Mouse (Mus musculus): ENCODE results near the gene Trim2. TPM values are rescaled to one million over a fixed set of nuclear protein-coding genes. Genes with fewer than 3 reads are reported as not detected.

Gene Trim2
- total and polyA plus RNA-seq, 3 experiments, result 2.4 to 3.3 (median 2.5) TPM

GRCm38 (mm10) chr3:84305722-84306510 lies 761 bp downstream of the Trim2 start:
- H3K27ac ChIP-seq (ENCODE audit: insufficient read depth, low read depth), result no peak overlapping the region
- no peak overlapping the region; the same call in 1 of the 2 replicates for H3K4me2 ChIP-seq (ENCODE audit: insufficient read depth, low read depth, poor library complexity, severe bottlenecking)
- no peak overlapping the region for H3K4me3 ChIP-seq (replicated peaks in 1 of 3; ENCODE audit: low read depth in 2 of 3, low read length in 2 of 3, poor library complexity in 1 of 3)
- no peaks in the 10 kb centered on the region for H3K79me2 ChIP-seq (replicated peaks; ENCODE audit: control insufficient read depth, extremely low read depth, insufficient read depth, poor library complexity, severe bottlenecking)
- DNase-seq (ENCODE audit: extremely low read depth), result no peak
- H3K9me3 ChIP-seq (replicated peaks; ENCODE audit: low read length), result peaks cover 4% of the 10 kb centered on the region
- H3K9ac ChIP-seq (ENCODE audit: insufficient read depth, low read depth), result no peak overlapping the region
- TF ChIP-seq NELFE (IDR thresholded peaks at IDR 0.05; ENCODE audit: low read depth, low read length), result no peak
- no peak for TF ChIP-seq TCF12 (IDR thresholded peaks at IDR 0.05; ENCODE audit: low read depth, low read length)
- no peak for TF ChIP-seq MAZ (IDR thresholded peaks at IDR 0.05; ENCODE audit: low read depth, low read length)
- no peak for TF ChIP-seq PAX5 (IDR thresholded peaks at IDR 0.05; ENCODE audit: low read length)
- TF ChIP-seq MAFK (IDR thresholded peaks at IDR 0.05; ENCODE audit: insufficient replicate concordance, low read length), result no peak
- no peak for TF ChIP-seq MXI1 (IDR thresholded peaks at IDR 0.05; ENCODE audit: low read depth, low read length)
- no peak for TF ChIP-seq USF2 (conservative IDR thresholded peaks at IDR 0.05; ENCODE audit: low read depth, low read length)
- TF ChIP-seq E2F4 (IDR thresholded peaks at IDR 0.05; ENCODE audit: insufficient replicate concordance, low read depth, low read length), result no peak
- no peak for TF ChIP-seq USF1 (IDR thresholded peaks at IDR 0.05; ENCODE audit: low read depth, low read length)
- no peak for TF ChIP-seq SIN3A (IDR thresholded peaks at IDR 0.05; ENCODE audit: low read length)
- H3K27me3 ChIP-seq (replicated peaks), result peaks cover 10% of the 10 kb centered on the region
- no peaks in the 10 kb centered on the region for H3K36me3 ChIP-seq (replicated peaks in 1 of 2; ENCODE audit: control insufficient read depth in 1 of 2, insufficient read depth in 1 of 2, low read length in 1 of 2)
- in situ Hi-C loops (cut with MboI; ENCODE audit: low pct_ligation_motif_present, low pct_unique_long_range_greater_than_20kb, low sequenced_read_pairs), result loop anchor here (25.0 kb wide), 1 partner anchor 244 kb away; no protein-coding TSS in a partner anchor
- peaks cover 8 to 19% of the 10 kb centered on the region in 2 experiments for H3K4me1 ChIP-seq (ENCODE audit: control insufficient read depth in 1 of 2, insufficient read depth in 2 of 2)
- dilution Hi-C loops (cut with MboI; ENCODE audit: extremely low pct_ligation_motif_present, extremely low pct_unique_long_range_greater_than_20kb, low sequenced_read_pairs), result no loop called here

- Histone ChIP-seq H3K36me3 (replicated peaks in 1 of 2; ENCODE audit: control insufficient read depth in 1 of 2, insufficient read depth in 1 of 2, low read length in 1 of 2) (no peaks in the 10 kb centered on the region), H3K4me3 (replicated peaks in 1 of 3; ENCODE audit: low read depth in 2 of 3, low read length in 2 of 3, poor library complexity in 1 of 3) (peak overlapping the region; percentile 30 to 52 (median 46)), H3K4me2 (ENCODE audit: insufficient read depth, low read depth, poor library complexity, severe bottlenecking) (peak overlapping the region; percentile 60), H3K79me2 (replicated peaks; ENCODE audit: control insufficient read depth, extremely low read depth, insufficient read depth, poor library complexity, severe bottlenecking) (no peaks in the 10 kb centered on the region), H3K9me3 (replicated peaks; ENCODE audit: low read length) (peaks cover 4% of the 10 kb centered on the region), H3K27me3 (replicated peaks) (peaks cover 10% of the 10 kb centered on the region), H3K27ac (ENCODE audit: insufficient read depth, low read depth) (no peak overlapping the region), H3K9ac (ENCODE audit: insufficient read depth, low read depth) (no peak overlapping the region), H3K4me1 (ENCODE audit: control insufficient read depth in 1 of 2, insufficient read depth in 2 of 2) (peaks cover 8 to 19% of the 10 kb centered on the region in 2 experiments)
- no peak for TF ChIP-seq CTCF (conservative IDR thresholded peaks at IDR 0.05 in 1 of 2, IDR thresholded peaks at IDR 0.05 in 1 of 2; ENCODE audit: low read depth in 2 of 2, low read length in 2 of 2)
- TF ChIP-seq MXI1 (IDR thresholded peaks at IDR 0.05; ENCODE audit: low read depth, low read length), result peak; percentile 93
- peak; percentile 87 for DNase-seq (ENCODE audit: extremely low read depth)
- dilution Hi-C loops (cut with MboI; ENCODE audit: extremely low pct_ligation_motif_present, extremely low pct_unique_long_range_greater_than_20kb, low sequenced_read_pairs) (no loop called here), in situ Hi-C loops (cut with MboI; ENCODE audit: low pct_ligation_motif_present, low pct_unique_long_range_greater_than_20kb, low sequenced_read_pairs) (loop anchor here (25.0 kb wide), 1 partner anchor 243 kb away; no protein-coding TSS in a partner anchor)
These were observed 1.5 kb downstream of the Trim2 start for GRCm38 (mm10) chr3:84305010-84305692.

Data from CH12.LX (cell line).